Mouse (Mus musculus) megakaryocyte, embryonic 14.5 days (primary cell): ENCODE results near the gene Pet2.

ENCODE experiments used
- FLI1 ChIP-seq: IDR thresholded peaks from 2 replicates; pipeline ENCODE4 v1.6.1; 2012; ENCODE audit warnings: low read length, inconsistent platforms, mixed read lengths
- GATA1 ChIP-seq: IDR thresholded peaks from 3 replicates; pipeline ENCODE4 v1.6.1; 2012; ENCODE audit warnings: mixed read lengths, low read length, inconsistent platforms, borderline replicate concordance

- TF ChIP-seq GATA1 (no peak), FLI1 (no peak)
Observed at GRCm38 (mm10) chrX:89409589-89409988, at the start of gene Pet2.
